Mouse (Mus musculus): Measurements from ENCODE around the gene Rdh16f1. TPM values are rescaled to one million over a fixed set of nuclear protein-coding genes. Genes with fewer than 3 reads are reported as not detected.
"Not testable (repeated sequence)": the region's sequence is repeated elsewhere in the genome, so short reads cannot be mapped to it uniquely, and the experiment has no call there.

The Rdh16f1 gene
- total RNA-seq, 1 experiment from 2014 or later, result 2.7 TPM

GRCm38 (mm10) chr10:127748847-127749612 lies 10.6 kb upstream of the Rdh16f1 start:
- peak; percentile 66 for DNase-seq

GRCm38 (mm10) chr10:127750136-127750777 lies 9.3 kb upstream of the Rdh16f1 start:
- no peak for DNase-seq

- DNase-seq, result peak; percentile 29
Observed at GRCm38 (mm10) chr10:127751548-127751947, 8.0 kb upstream of the Rdh16f1 start, which contains the start of gene Gpr182. TSS of gene Gpr182 (minus strand) at chr10:127751732.

GRCm38 (mm10) chr10:127754566-127755166 lies 4.9 kb upstream of the Rdh16f1 start:
- peak; percentile 55 for DNase-seq

- DNase-seq, result no peak
Observed at GRCm38 (mm10) chr10:127755246-127755645, 4.3 kb upstream of the Rdh16f1 start.

GRCm38 (mm10) chr10:127755770-127756468 lies 3.7 kb upstream of the Rdh16f1 start:
- DNase-seq, result no peak

GRCm38 (mm10) chr10:127762926-127763325 lies 3.3 kb downstream of the Rdh16f1 start:
- not testable (repeated sequence) for DNase-seq

GRCm38 (mm10) chr10:127763914-127764680 lies 4.5 kb downstream of the Rdh16f1 start:
- DNase-seq, result no peak

- no peak for DNase-seq
Observed at GRCm38 (mm10) chr10:127766564-127766963, 7.0 kb downstream of the Rdh16f1 start.

GRCm38 (mm10) chr10:127776011-127776410 lies 16.4 kb downstream of the Rdh16f1 start, which contains the start of gene Rdh9:
TSS of gene Rdh9 (plus strand) at chr10:127776386.
- no peak for DNase-seq

- not testable (repeated sequence) for DNase-seq
Observed at GRCm38 (mm10) chr10:127782321-127782720, 22.7 kb downstream of the Rdh16f1 start.

GRCm38 (mm10) chr10:127785411-127785810 lies 25.8 kb downstream of the Rdh16f1 start:
- not testable (repeated sequence) for DNase-seq

GRCm38 (mm10) chr10:127799295-127799694 lies 39.7 kb downstream of the Rdh16f1 start:
- no peak for DNase-seq

- DNase-seq, result no peak
Observed at GRCm38 (mm10) chr10:127800891-127801290, 41.3 kb downstream of the Rdh16f1 start, which contains the start of gene Rdh16. TSS of gene Rdh16 (plus strand) at chr10:127801152.

GRCm38 (mm10) chr10:127801612-127802011 lies 42.0 kb downstream of the Rdh16f1 start:
- DNase-seq, result no peak

GRCm38 (mm10) chr10:127802236-127802635 lies 42.6 kb downstream of the Rdh16f1 start:
- DNase-seq, result no peak

GRCm38 (mm10) chr10:127804416-127804815 lies 44.8 kb downstream of the Rdh16f1 start:
- DNase-seq, result no peak

- DNase-seq, result no peak
Observed at GRCm38 (mm10) chr10:127815888-127816287, 56.3 kb downstream of the Rdh16f1 start.

- DNase-seq, result not testable (repeated sequence)
Observed at GRCm38 (mm10) chr10:127817268-127817910, 57.8 kb downstream of the Rdh16f1 start.

GRCm38 (mm10) chr10:127821806-127822205 lies 62.2 kb downstream of the Rdh16f1 start:
- DNase-seq, result not testable (repeated sequence)

GRCm38 (mm10) chr10:127825386-127825785 lies 65.8 kb downstream of the Rdh16f1 start:
- peak; percentile 25 for DNase-seq

All from adrenal gland, postnatal 25 days (tissue).